Mouse (Mus musculus): ENCODE measurements at regions not wholly inside any gene's neighbourhood (a gene's known extent, or its start where the extent isn't known, plus 50 kb on each side); places are given as distances from the start of the nearest gene placed in this dataset.

- no peaks in the 10 kb centered on the region for H3K27me3 ChIP-seq (ENCODE audit: control insufficient read depth, insufficient read depth, insufficient read length)
- H3K36me3 ChIP-seq (ENCODE audit: control insufficient read depth, insufficient read depth) = no peaks in the 10 kb centered on the region
- H3K4me3 ChIP-seq (ENCODE audit: insufficient read depth, poor library complexity, severe bottlenecking) = no peak overlapping the region
- no peaks in the 10 kb centered on the region for H3K79me2 ChIP-seq (ENCODE audit: control insufficient read depth, insufficient read depth)
- TF ChIP-seq USF1 (IDR thresholded peaks at IDR 0.05; ENCODE audit: low read depth) (no peak), CEBPB (IDR thresholded peaks at IDR 0.05; ENCODE audit: low read depth) (no peak), CTCF (IDR thresholded peaks at IDR 0.05; ENCODE audit: control insufficient read depth, insufficient read depth, insufficient read length) (no peak), FOSL1 (IDR thresholded peaks at IDR 0.05; ENCODE audit: insufficient read depth, low read length, poor library complexity, severe bottlenecking) (no peak), MAX (IDR thresholded peaks at IDR 0.05) (no peak), MYOD1 (IDR thresholded peaks at IDR 0.05; ENCODE audit: control insufficient read depth, insufficient read length, low read depth) (no peak), MYOG (IDR thresholded peaks at IDR 0.05; ENCODE audit: control insufficient read depth, extremely low read depth, insufficient read length) (no peak)
- H3ac ChIP-seq (ENCODE audit: control insufficient read depth, insufficient read length, low read depth) = no peak overlapping the region
- H3K79me3 ChIP-seq (ENCODE audit: low read depth) = no peaks in the 10 kb centered on the region
These were observed 76.1 kb upstream of the Epcam start for GRCm38 (mm10) chr17:87559641-87560040.

GRCm38 (mm10) chr17:87560923-87561322 lies 74.9 kb upstream of the Epcam start:
- Histone ChIP-seq H3K4me3 (ENCODE audit: insufficient read depth, poor library complexity, severe bottlenecking) (no peak overlapping the region), H3ac (ENCODE audit: control insufficient read depth, insufficient read length, low read depth) (no peak overlapping the region), H3K79me3 (ENCODE audit: low read depth) (no peaks in the 10 kb centered on the region), H3K36me3 (ENCODE audit: control insufficient read depth, insufficient read depth) (no peaks in the 10 kb centered on the region), H3K79me2 (ENCODE audit: control insufficient read depth, insufficient read depth) (no peaks in the 10 kb centered on the region), H3K27me3 (ENCODE audit: control insufficient read depth, insufficient read depth, insufficient read length) (no peaks in the 10 kb centered on the region)
- TF ChIP-seq FOSL1 (IDR thresholded peaks at IDR 0.05; ENCODE audit: insufficient read depth, low read length, poor library complexity, severe bottlenecking) = no peak
- TF ChIP-seq CTCF (IDR thresholded peaks at IDR 0.05; ENCODE audit: control insufficient read depth, insufficient read depth, insufficient read length) = no peak
- TF ChIP-seq MYOG (IDR thresholded peaks at IDR 0.05; ENCODE audit: control insufficient read depth, extremely low read depth, insufficient read length) = no peak
- TF ChIP-seq MYOD1 (IDR thresholded peaks at IDR 0.05; ENCODE audit: control insufficient read depth, insufficient read length, low read depth) = no peak
- TF ChIP-seq CEBPB (IDR thresholded peaks at IDR 0.05; ENCODE audit: low read depth) = no peak
- no peak for TF ChIP-seq MAX (IDR thresholded peaks at IDR 0.05)

- no peaks in the 10 kb centered on the region for H3K36me3 ChIP-seq (ENCODE audit: control insufficient read depth, insufficient read depth)
- TF ChIP-seq USF1 (IDR thresholded peaks at IDR 0.05; ENCODE audit: low read depth) (no peak), MYOD1 (IDR thresholded peaks at IDR 0.05; ENCODE audit: control insufficient read depth, insufficient read length, low read depth) (no peak), MAX (IDR thresholded peaks at IDR 0.05) (no peak), CTCF (IDR thresholded peaks at IDR 0.05; ENCODE audit: control insufficient read depth, insufficient read depth, insufficient read length) (no peak), MYOG (IDR thresholded peaks at IDR 0.05; ENCODE audit: control insufficient read depth, extremely low read depth, insufficient read length) (no peak), CEBPB (IDR thresholded peaks at IDR 0.05; ENCODE audit: low read depth) (no peak), FOSL1 (IDR thresholded peaks at IDR 0.05; ENCODE audit: insufficient read depth, low read length, poor library complexity, severe bottlenecking) (no peak)
- no peak overlapping the region for H3K4me3 ChIP-seq (ENCODE audit: insufficient read depth, poor library complexity, severe bottlenecking)
- H3K27me3 ChIP-seq (ENCODE audit: control insufficient read depth, insufficient read depth, insufficient read length) = no peaks in the 10 kb centered on the region
- no peak overlapping the region for H3ac ChIP-seq (ENCODE audit: control insufficient read depth, insufficient read length, low read depth)
- no peaks in the 10 kb centered on the region for H3K79me2 ChIP-seq (ENCODE audit: control insufficient read depth, insufficient read depth)
- H3K79me3 ChIP-seq (ENCODE audit: low read depth) = no peaks in the 10 kb centered on the region
These were observed 72.4 kb upstream of the Epcam start for GRCm38 (mm10) chr17:87563375-87563774.

- Histone ChIP-seq H3K36me3 (ENCODE audit: control insufficient read depth, insufficient read depth) (no peaks in the 10 kb centered on the region), H3K79me2 (ENCODE audit: control insufficient read depth, insufficient read depth) (no peaks in the 10 kb centered on the region), H3K27me3 (ENCODE audit: control insufficient read depth, insufficient read depth, insufficient read length) (no peaks in the 10 kb centered on the region), H3K79me3 (ENCODE audit: low read depth) (no peaks in the 10 kb centered on the region), H3ac (ENCODE audit: control insufficient read depth, insufficient read length, low read depth) (no peak overlapping the region), H3K4me3 (ENCODE audit: insufficient read depth, poor library complexity, severe bottlenecking) (no peak overlapping the region)
- no peak for TF ChIP-seq MAX (IDR thresholded peaks at IDR 0.05)
- no peak for TF ChIP-seq FOSL1 (IDR thresholded peaks at IDR 0.05; ENCODE audit: insufficient read depth, low read length, poor library complexity, severe bottlenecking)
- TF ChIP-seq MYOD1 (IDR thresholded peaks at IDR 0.05; ENCODE audit: control insufficient read depth, insufficient read length, low read depth) = no peak
- TF ChIP-seq CEBPB (IDR thresholded peaks at IDR 0.05; ENCODE audit: low read depth) = no peak
These were observed 70.1 kb upstream of the Epcam start for GRCm38 (mm10) chr17:87565631-87566030.

- no peak overlapping the region for H3ac ChIP-seq (ENCODE audit: control insufficient read depth, insufficient read length, low read depth)
- H3K36me3 ChIP-seq (ENCODE audit: control insufficient read depth, insufficient read depth) = no peaks in the 10 kb centered on the region
- no peaks in the 10 kb centered on the region for H3K79me3 ChIP-seq (ENCODE audit: low read depth)
- H3K4me3 ChIP-seq (ENCODE audit: insufficient read depth, poor library complexity, severe bottlenecking) = no peak overlapping the region
- TF ChIP-seq MYOD1 (IDR thresholded peaks at IDR 0.05; ENCODE audit: control insufficient read depth, insufficient read length, low read depth) (no peak), CEBPB (IDR thresholded peaks at IDR 0.05; ENCODE audit: low read depth) (no peak), USF1 (IDR thresholded peaks at IDR 0.05; ENCODE audit: low read depth) (no peak), FOSL1 (IDR thresholded peaks at IDR 0.05; ENCODE audit: insufficient read depth, low read length, poor library complexity, severe bottlenecking) (no peak), CTCF (IDR thresholded peaks at IDR 0.05; ENCODE audit: control insufficient read depth, insufficient read depth, insufficient read length) (no peak), MYOG (IDR thresholded peaks at IDR 0.05; ENCODE audit: control insufficient read depth, extremely low read depth, insufficient read length) (no peak), MAX (IDR thresholded peaks at IDR 0.05) (no peak)
- no peaks in the 10 kb centered on the region for H3K79me2 ChIP-seq (ENCODE audit: control insufficient read depth, insufficient read depth)
- H3K27me3 ChIP-seq (ENCODE audit: control insufficient read depth, insufficient read depth, insufficient read length) = no peaks in the 10 kb centered on the region
These were observed 69.5 kb upstream of the Epcam start for GRCm38 (mm10) chr17:87566296-87566695.

- no peaks in the 10 kb centered on the region for H3K27me3 ChIP-seq (ENCODE audit: control insufficient read depth, insufficient read depth, insufficient read length)
- H3K79me2 ChIP-seq (ENCODE audit: control insufficient read depth, insufficient read depth) = no peaks in the 10 kb centered on the region
- H3K79me3 ChIP-seq (ENCODE audit: low read depth) = no peaks in the 10 kb centered on the region
- H3K36me3 ChIP-seq (ENCODE audit: control insufficient read depth, insufficient read depth) = no peaks in the 10 kb centered on the region
- no peak for TF ChIP-seq FOSL1 (IDR thresholded peaks at IDR 0.05; ENCODE audit: insufficient read depth, low read length, poor library complexity, severe bottlenecking)
- TF ChIP-seq USF1 (IDR thresholded peaks at IDR 0.05; ENCODE audit: low read depth) = no peak
- TF ChIP-seq CEBPB (IDR thresholded peaks at IDR 0.05; ENCODE audit: low read depth) = no peak
- TF ChIP-seq MYOD1 (IDR thresholded peaks at IDR 0.05; ENCODE audit: control insufficient read depth, insufficient read length, low read depth) = no peak
- no peak for TF ChIP-seq MAX (IDR thresholded peaks at IDR 0.05)
- TF ChIP-seq MYOG (IDR thresholded peaks at IDR 0.05; ENCODE audit: control insufficient read depth, extremely low read depth, insufficient read length) = no peak
- TF ChIP-seq CTCF (IDR thresholded peaks at IDR 0.05; ENCODE audit: control insufficient read depth, insufficient read depth, insufficient read length) = no peak
- no peak overlapping the region for H3K4me3 ChIP-seq (ENCODE audit: insufficient read depth, poor library complexity, severe bottlenecking)
- H3ac ChIP-seq (ENCODE audit: control insufficient read depth, insufficient read length, low read depth) = no peak overlapping the region
These were observed 68.8 kb upstream of the Epcam start for GRCm38 (mm10) chr17:87566996-87567395.
